Mouse (Mus musculus) liver, embryonic 14.5 days (tissue): ENCODE data around the gene Bcl7b.

ENCODE experiments used
- CTCF ChIP-seq: IDR thresholded peaks from 2 replicates; pipeline ENCODE4 v1.5.1; 2016; ENCODE audit warnings: antibody characterized with exemption, low read depth, control low read depth
- EP300 ChIP-seq: IDR thresholded peaks from 2 replicates; pipeline ENCODE4 v1.6.1; 2016; ENCODE audit warnings: antibody characterized with exemption, low read depth

- TF ChIP-seq CTCF, result no peak
- TF ChIP-seq EP300, result no peak
Observed at GRCm38 (mm10) chr5:135187349-135188213, 19.5 kb downstream of the Bcl7b start.
